Mouse (Mus musculus) layer of hippocampus, adult 9-10 months (tissue): ENCODE measurements around the gene St8sia1.

Experiments used
- DNase-seq: peaks from one replicate; pipeline ENCODE4 v3.0.0; 2022; ENCODE audit warnings: low spot score

St8sia1 gene

DNA sequence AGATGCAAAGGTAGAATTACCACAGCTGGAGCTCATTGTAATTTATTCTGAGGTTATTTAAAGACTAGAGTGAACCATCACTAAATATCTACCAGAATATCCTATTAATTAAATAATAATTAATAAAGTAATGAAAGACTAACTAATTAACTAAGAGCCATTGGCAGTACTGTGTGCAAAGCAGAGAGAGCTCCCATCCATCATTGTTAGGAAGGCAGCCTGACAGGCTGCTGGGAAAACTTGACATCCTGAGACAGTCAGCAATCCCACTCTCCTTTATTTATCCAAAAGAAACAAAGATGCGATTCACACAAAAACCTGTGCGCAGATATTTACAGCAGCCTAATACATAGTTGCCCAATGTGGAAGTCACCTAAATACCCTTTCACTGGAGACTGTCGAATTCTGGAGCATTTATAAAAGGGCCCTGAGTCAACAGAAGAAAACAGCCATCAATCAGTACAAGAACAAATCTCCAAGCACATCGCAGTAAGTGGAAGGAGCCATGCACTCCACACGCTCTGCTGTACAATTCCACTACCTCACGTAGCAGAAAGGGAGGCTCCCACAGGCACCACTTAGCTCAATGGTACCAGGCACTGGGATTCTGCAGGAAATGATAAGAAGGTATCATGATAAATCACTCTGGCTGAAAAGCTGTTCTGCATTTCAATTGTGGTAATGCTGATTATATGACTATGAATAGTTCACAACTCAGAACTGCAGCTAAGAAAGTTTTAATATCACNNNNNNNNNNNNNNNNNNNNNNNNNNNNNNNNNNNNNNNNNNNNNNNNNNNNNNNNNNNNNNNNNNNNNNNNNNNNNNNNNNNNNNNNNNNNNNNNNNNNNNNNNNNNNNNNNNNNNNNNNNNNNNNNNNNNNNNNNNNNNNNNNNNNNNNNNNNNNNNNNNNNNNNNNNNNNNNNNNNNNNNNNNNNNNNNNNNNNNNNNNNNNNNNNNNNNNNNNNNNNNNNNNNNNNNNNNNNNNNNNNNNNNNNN, 15.7 kb upstream of the St8sia1 start:
- no peak for DNase-seq

DNA sequence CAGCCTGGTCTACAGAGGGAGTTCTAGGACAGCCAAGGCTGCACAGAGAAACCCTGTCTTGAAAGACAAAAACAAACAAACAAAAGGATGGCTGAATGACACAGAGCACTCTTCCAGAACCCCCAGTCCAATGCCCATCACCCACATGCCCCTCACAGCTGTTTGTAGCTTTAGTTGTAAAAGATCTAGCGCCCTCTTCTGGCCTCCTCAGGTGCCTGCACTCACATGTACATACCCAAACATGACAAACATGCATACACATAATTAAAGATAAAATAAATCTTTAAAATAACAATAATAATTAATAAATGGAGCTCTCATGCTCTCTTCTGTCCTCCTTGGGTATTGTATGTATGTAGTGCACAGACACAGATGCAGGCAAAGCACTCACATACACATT, 13.0 kb upstream of the St8sia1 start:
- DNase-seq = no peak

- no peak for DNase-seq
These were observed 9.0 kb upstream of the St8sia1 start for GRCm38 (mm10) chr6:142973289-142973688.

DNA sequence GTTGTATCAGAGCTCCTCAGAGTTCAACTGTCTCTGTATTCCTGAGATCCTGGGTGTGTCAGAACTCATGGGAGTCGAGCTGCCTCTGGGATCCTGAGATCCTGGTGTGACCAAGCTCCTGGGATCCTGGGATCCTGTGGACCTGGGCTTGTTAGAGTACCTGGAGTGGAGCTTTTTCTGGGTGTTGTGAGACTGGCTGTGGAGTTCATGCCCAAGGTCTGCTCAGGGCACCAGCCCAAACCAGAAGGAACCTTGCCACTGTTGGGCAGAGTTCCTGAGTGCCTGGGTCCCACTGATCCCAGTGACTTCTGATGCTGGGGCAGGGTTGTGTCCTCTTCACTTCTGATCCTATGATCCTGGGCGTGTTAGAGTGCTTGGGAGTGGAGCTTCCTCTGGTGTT, 8.0 kb upstream of the St8sia1 start:
- no peak for DNase-seq

GRCm38 (mm10) chr6:142967407-142967806, 3.2 kb upstream of the St8sia1 start:
- no peak for DNase-seq

DNA sequence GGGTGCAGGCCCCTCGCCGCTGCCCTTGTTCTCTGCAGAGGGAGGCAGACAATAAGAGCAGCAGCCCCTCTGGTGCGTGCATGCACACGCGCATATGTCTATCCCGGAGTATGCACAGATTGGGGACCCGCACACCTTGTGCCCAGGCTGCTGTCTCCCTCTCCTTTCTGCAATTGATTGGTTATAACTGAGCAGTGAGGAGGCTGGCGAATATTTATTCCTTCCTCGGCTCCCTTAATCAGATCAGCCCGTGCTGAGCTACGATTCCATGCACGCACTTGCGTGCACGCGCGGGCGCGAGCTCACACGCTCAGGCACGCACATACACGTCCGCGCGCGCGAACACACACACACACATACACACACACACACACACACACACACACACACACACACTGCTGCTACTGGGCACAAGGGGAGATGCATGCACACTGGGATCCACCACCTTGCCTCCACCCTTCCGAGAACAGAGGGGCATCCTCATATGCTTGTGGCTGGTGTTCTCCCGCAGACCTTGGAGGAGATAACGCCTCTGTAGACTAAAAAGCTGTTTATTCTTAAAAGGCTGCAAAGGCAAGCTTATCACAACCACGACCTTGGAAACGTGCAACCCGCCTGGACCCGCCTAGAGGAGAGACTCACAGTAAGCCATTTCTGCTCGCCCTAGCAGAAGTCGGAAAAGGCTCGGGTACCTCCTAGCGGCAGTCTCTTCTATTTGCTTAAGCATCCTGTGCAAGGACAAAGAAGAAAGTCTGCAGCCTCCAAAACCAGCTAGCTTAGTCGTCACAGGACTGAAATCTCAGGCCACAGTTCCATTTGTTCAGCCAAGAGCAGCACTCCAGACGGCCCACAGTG, 506 bp upstream of the St8sia1 start:
- peak; percentile 76 for DNase-seq

- DNase-seq = no peak
These were observed 674 bp downstream of the St8sia1 start for GRCm38 (mm10) chr6:142963480-142964075.

DNA sequence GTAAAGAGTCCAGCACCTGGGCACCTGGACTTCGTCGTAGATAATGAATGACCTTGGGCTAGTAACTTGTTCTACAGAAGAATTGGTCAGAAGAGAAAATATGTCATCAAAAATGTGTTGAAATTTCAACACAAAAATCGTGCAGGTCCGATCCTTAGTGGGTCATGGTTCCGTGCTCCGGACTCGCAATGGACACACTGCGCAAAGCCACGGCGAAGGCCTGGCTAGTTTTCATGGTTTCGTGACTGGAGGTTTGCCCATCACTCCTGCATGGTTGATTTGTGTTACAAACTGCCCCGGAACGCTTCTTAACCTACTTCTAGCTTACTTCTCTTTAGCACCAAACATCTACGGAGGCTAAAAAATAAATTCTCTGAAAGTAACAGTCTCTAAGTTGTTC, 1.4 kb downstream of the St8sia1 start:
- DNase-seq = no peak

DNA sequence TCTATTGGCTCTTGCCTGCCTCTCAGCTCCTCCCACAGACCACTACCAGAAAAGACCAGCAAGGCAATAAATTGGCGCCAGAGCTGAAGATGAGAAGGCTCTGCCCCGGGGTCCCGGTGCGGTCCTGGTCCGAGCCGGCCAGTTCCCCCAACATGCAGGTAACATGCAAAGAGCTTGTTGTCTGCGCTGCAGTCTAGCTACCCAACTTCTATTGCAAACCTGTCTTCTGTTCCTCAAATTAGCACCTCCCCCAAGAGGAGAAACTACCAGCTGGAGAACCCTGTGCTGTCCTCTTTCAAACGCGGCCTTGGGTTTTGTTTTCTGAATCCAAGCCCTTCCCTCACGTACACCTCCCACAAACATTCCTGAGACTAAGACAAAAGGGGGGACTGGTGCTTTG, 1.8 kb downstream of the St8sia1 start:
- no peak for DNase-seq

DNA sequence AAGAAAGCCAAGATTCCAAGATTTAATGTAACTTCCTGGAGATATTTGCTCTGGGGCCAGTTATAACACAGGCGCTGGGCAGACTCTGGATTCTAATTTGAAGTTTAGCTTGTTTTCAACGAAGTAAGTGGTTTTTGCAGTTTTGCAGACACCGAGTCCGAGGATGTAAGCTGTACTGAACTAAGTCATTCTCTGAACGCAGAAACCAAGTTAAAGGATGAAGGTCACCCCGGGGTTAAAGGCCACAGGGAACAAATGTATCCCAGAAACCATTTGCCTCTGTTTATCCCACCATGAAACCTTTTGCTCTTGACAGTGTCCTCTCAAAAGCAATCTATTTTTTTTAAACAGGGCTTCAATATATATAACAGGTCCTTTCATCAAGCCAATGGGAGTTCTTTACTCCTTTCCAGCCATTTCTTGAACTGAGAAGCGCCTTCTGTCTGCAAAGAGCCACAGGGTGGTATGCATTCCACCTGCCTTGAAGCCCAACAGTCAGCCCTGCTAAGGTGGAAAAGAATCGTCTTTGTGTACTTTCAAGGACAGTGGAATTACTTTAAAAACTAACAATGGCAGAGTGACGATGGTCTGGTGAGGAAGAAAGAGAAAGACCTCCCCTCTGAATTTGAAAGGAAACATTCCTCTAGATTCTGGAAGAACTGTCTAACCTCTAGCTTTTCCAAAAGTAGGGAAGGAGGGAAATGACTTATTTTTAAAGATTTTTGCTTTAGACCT, 2.4 kb downstream of the St8sia1 start:
- no peak for DNase-seq

DNA sequence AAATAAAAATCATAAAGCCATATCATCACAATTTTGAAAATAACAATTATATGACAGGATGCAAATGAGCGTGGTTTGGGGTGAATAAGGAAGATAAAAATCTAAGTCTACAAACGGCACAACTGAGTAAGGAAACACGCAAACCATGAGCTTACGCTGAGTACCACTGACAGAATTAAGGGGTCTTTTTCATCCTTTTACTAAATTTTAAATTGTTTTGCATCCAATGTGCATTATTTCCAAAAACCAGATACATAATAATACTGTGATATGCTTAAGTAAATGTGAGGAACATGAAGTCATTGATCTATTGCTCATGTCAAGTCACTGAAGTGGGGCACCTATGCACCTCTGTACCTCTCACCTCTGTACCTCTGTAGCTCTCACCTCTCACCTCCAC, 7.7 kb downstream of the St8sia1 start:
- DNase-seq = no peak

- DNase-seq = no peak
These were observed 9.0 kb downstream of the St8sia1 start for GRCm38 (mm10) chr6:142955281-142955680.

DNA sequence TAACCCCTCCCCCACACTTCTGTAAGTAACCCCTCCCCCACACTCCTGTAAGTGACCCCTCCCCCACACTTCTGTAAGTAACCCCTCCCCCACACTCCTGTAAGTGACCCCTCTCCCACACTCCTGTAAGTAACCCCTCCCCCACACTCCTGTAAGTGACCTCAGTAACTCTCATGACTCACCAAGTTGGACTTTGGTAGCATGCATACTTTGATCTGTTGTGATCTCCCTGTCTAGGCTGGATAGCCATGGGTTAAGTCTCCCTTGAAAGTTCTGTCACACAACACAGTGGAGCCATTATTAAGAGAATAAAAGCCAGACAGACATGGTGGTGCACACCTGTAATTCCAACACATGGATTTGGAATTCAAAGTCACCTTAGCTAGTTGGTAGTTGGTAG, 11.1 kb downstream of the St8sia1 start:
- no peak for DNase-seq

DNA sequence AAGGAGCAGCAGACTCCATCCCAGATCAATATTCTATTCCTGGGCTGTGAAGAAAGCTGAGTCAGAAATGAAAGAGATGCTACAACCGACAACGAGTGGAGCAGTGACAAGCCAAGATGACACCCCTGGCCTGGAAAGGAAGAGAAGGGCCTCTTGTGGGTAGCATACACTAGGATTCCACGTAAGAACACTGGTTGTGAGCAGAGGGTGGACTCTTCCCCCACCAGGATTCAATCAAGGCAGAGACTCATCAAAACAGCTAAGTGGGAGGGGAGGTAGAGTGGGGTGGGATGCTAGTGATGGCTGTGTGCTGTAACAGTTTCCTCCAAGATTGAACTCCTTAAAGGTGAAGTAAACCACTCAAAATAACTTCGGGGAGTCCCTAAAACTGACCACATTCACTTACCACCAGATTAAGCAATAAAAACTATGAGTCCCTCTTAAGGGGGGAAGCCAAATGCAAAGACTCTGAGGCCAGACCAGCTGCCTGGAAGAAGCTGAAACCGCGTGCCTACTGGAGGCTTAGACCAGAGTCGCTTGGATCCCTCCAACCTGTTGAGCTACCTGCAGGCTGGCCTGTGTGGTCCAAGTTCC, 11.8 kb downstream of the St8sia1 start:
- no peak for DNase-seq

GRCm38 (mm10) chr6:142951564-142952308, 12.5 kb downstream of the St8sia1 start:
- DNase-seq = no peak

DNA sequence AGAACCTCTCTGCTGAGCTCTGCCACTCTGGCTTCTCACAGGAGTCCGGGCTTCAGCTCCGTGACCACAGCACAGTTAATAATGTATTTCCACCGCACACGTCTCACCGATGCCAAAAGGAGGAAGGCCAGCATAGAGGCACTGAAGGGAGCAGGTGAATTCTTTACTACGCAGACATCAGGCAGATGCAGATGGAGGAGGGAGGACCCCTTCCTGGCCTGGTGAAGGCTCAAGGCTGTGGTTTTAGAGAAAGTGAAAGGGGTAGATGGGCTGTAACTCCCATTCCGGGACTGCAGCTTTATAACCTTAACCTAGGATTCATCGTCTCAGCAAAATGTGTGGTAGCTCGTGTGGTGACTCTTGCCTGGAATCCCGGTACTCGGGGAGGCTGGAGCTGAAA, 13.9 kb downstream of the St8sia1 start:
- no peak for DNase-seq

GRCm38 (mm10) chr6:142948955-142949357, 15.3 kb downstream of the St8sia1 start:
- no peak for DNase-seq

- DNase-seq = no peak
These were observed 17.2 kb downstream of the St8sia1 start for GRCm38 (mm10) chr6:142947029-142947428.

- no peak for DNase-seq
These were observed 18.0 kb downstream of the St8sia1 start for GRCm38 (mm10) chr6:142946069-142946871.

DNA sequence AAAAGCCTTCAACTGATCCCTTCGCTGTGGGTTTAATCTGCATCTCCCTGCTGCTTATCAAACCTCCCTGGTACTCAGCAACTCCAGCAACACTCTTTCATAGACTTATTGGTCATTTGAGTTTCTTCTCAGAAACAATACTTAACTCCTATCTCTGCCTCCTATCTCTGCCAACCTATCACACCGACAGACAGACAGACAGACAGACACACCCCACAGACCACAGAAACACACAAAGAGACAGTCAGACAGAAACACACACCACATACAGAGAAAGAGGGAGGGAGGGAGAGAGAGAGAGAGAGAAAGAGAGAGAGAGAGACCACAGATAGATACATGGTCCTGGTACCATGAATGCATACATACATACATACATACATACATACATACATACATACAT, 18.8 kb downstream of the St8sia1 start:
- DNase-seq = no peak
